Mouse (Mus musculus): ENCODE results near the gene E2f2. TPM values are rescaled to one million over a fixed set of nuclear protein-coding genes. Genes with fewer than 3 reads are reported as not detected.

The E2f2 gene
- polyA plus RNA-seq, 1 experiment from 2014 or later = 10.7 TPM

- H3K27ac ChIP-seq (replicated peaks) = no peak overlapping the region
- peaks cover 6% of the 10 kb centered on the region; the same call in 1 of the 2 replicates for H3K36me3 ChIP-seq
- WGBS = 85% methylated on average over 10 of the region's 10 CpGs
- no peak overlapping the region for H3K4me2 ChIP-seq (replicated peaks)
- no peaks in the 10 kb centered on the region for H3K4me1 ChIP-seq
- no peaks in the 10 kb centered on the region for H3K9me3 ChIP-seq
- ATAC-seq (ENCODE audit: low FRiP score, low read depth) = no peak
- H3K27me3 ChIP-seq = no peaks in the 10 kb centered on the region
- no peak overlapping the region for H3K4me3 ChIP-seq
- no peak overlapping the region for H3K9ac ChIP-seq (replicated peaks)
Observed at GRCm38 (mm10) chr4:136196201-136196600, 24.0 kb downstream of the E2f2 start.

- WGBS = 72% methylated on average over 7 of the region's 7 CpGs
- Histone ChIP-seq H3K36me3 (no peaks in the 10 kb centered on the region), H3K27ac (replicated peaks) (no peak overlapping the region)
Observed at GRCm38 (mm10) chr4:136198846-136199245, 26.7 kb downstream of the E2f2 start.

DNA sequence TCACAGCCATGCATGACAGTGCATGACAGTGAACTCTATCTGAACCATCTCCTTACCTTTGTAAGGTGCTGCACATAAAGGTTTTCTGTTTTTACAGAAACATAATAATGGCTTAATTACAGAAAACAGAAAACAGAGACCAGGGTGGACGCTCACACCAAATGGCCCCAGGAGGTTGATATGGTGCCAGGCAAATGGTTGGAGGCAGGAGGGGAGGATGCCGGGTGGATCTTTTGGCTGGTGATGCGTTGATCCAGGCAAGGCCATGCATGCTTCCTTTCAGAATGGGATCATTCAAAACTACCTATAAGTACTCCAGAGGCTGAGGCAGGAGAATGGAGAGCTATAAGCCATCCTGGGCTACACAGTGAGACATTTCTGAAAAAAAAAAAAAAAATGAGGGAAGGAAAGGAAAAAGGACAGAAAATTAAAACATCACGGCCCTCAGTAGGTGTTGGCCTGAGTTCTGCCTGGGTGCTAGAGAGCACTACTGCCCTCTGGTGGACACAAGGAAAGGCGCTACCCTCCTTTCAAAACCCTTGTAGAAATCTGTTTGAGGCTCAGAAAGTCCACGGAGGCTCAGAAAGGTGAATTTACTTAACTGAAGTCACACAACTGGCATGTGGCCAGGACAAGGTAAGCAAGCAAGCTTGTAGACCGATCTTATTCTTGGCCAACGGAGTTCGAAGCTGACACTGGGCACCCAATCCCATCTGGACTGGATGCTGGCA, 27.5 kb downstream of the E2f2 start:
- Histone ChIP-seq H3K9me3 (no peaks in the 10 kb centered on the region), H3K27me3 (peaks cover 13% of the 10 kb centered on the region; the same call in 1 of the 2 replicates), H3K36me3 (no peaks in the 10 kb centered on the region), H3K27ac (replicated peaks) (no peak overlapping the region), H3K4me2 (replicated peaks) (no peak overlapping the region), H3K9ac (replicated peaks) (no peak overlapping the region), H3K4me1 (no peaks in the 10 kb centered on the region), H3K4me3 (no peak overlapping the region)
- 38% methylated on average over 9 of the region's 9 CpGs for WGBS
- ATAC-seq (ENCODE audit: low FRiP score, low read depth) = no peak

More at GRCm38 (mm10) chr4:136198846-136199245, 26.7 kb downstream of the E2f2 start:
- H3K9me3 ChIP-seq = no peaks in the 10 kb centered on the region
- ATAC-seq (ENCODE audit: low FRiP score, low read depth) = no peak
- H3K4me2 ChIP-seq (replicated peaks) = no peak overlapping the region
- H3K4me1 ChIP-seq = no peaks in the 10 kb centered on the region
- no peak overlapping the region for H3K4me3 ChIP-seq
- peaks cover 5% of the 10 kb centered on the region; the same call in 1 of the 2 replicates for H3K27me3 ChIP-seq
- no peak overlapping the region for H3K9ac ChIP-seq (replicated peaks)

DNA sequence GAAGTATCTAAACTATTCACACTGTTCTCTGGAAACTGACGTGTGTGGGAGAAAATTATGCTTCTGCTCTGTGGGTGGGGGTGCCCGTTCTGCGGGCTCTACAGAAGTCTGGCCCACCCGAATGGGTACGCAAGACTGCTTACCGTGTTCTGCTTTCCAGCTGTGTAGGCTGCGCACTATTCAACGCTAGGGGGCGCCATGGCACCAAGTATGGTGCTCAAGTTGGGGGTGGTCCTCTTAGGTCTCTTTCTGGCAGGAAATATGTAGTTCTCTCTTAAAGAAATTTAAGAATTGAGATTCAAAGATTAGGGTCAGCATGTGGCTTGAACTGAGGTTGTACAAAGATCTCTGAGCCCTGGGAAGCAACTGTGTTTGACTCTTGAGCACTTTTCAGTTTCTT, 30.3 kb downstream of the E2f2 start:
- Histone ChIP-seq H3K27ac (replicated peaks) (no peak overlapping the region), H3K36me3 (no peaks in the 10 kb centered on the region), H3K9me3 (no peaks in the 10 kb centered on the region), H3K4me1 (peaks cover 18% of the 10 kb centered on the region), H3K27me3 (peaks cover 17% of the 10 kb centered on the region; the same call in 1 of the 2 replicates), H3K9ac (replicated peaks) (no peak overlapping the region), H3K4me2 (replicated peaks) (no peak overlapping the region), H3K4me3 (no peak overlapping the region)
- 2% methylated on average over 9 of the region's 9 CpGs for WGBS
- no peak for ATAC-seq (ENCODE audit: low FRiP score, low read depth)

DNA sequence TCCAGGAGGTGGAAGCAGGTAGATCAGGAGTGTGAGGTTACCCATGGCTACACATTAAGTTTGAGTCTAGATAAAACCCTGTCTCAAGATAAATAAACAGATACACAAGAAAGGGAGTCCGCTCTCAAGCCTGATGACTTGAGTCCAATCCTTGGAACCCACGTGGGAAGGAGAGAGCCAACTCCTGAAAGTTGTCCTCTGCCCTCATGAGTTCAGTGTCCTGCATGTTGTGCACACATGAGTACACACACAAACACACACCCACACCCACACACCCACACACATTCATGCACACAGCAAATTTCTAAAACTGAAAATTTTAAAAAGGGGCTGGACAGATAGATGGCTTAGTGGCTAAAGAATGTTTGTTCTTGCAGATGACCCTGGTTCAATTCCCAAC, 32.6 kb downstream of the E2f2 start:
- H3K9me3 ChIP-seq = no peaks in the 10 kb centered on the region
- peaks cover 22% of the 10 kb centered on the region; the same call in 1 of the 2 replicates for H3K27me3 ChIP-seq
- H3K4me1 ChIP-seq = peaks cover 21% of the 10 kb centered on the region
- H3K4me3 ChIP-seq = no peak overlapping the region
- no peak overlapping the region for H3K27ac ChIP-seq (replicated peaks)
- no peak overlapping the region for H3K9ac ChIP-seq (replicated peaks)
- WGBS = 82% methylated on average over 2 of the region's 2 CpGs
- no peak overlapping the region for H3K4me2 ChIP-seq (replicated peaks)
- no peaks in the 10 kb centered on the region for H3K36me3 ChIP-seq
- no peak for ATAC-seq (ENCODE audit: low FRiP score, low read depth)

GRCm38 (mm10) chr4:136206033-136206893, 34.1 kb downstream of the E2f2 start, which contains the start of gene Asap3:
TSS of gene Asap3 (plus strand) at chr4:136206365.
- peak within 1 kb of the TSS; percentile 96 for H3K4me2 ChIP-seq (replicated peaks)
- no peaks in the 10 kb centered on the region for H3K9me3 ChIP-seq
- H3K4me1 ChIP-seq = peaks cover 21% of the 10 kb centered on the region
- peak within 1 kb of the TSS; percentile 43 for H3K27ac ChIP-seq (replicated peaks)
- no peaks in the 10 kb centered on the region for H3K36me3 ChIP-seq
- WGBS = under 1% methylated on average over 51 of the region's 54 CpGs
- peak within 1 kb of the TSS; percentile 83 for H3K9ac ChIP-seq (replicated peaks)
- ATAC-seq (ENCODE audit: low FRiP score, low read depth) = peak; percentile 91
- peaks cover 22% of the 10 kb centered on the region; the same call in 1 of the 2 replicates for H3K27me3 ChIP-seq
- peak within 1 kb of the TSS; percentile 63 for H3K4me3 ChIP-seq

- H3K27ac ChIP-seq (replicated peaks) = no peak overlapping the region; the same call in 1 of the 2 replicates
- no peak for ATAC-seq (ENCODE audit: low FRiP score, low read depth)
Observed at GRCm38 (mm10) chr4:136206943-136207342, 34.7 kb downstream of the E2f2 start.

DNA sequence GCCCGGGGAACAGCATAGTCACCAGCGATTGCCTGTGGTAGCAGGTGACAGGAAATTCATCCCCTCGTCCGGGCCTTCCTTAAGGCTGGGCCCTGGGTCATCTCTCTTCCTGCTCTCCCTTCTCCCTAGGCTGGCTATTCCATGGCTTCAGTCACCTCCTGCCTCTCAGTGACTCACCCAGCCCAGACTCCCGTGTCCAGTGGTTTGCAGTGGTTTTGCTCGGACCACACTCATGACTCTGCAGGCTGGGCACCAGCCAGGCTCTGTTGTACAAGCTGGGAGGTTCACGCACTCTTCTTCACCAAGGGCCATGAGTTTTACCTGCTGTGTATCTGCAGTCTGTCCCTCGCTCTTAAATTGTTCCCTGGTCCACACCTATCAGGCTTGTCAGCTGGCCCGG, 38.7 kb downstream of the E2f2 start:
- ATAC-seq (ENCODE audit: low FRiP score, low read depth) = no peak
- WGBS = 83% methylated on average over 9 of the region's 9 CpGs
- no peaks in the 10 kb centered on the region for H3K36me3 ChIP-seq
- no peak overlapping the region for H3K4me3 ChIP-seq
- H3K9ac ChIP-seq (replicated peaks) = no peak overlapping the region
- H3K4me1 ChIP-seq = peaks cover 16% of the 10 kb centered on the region
- H3K27me3 ChIP-seq = peaks cover 9% of the 10 kb centered on the region; the same call in 1 of the 2 replicates
- H3K27ac ChIP-seq (replicated peaks) = no peak overlapping the region
- H3K9me3 ChIP-seq = no peaks in the 10 kb centered on the region
- no peak overlapping the region for H3K4me2 ChIP-seq (replicated peaks)

More at GRCm38 (mm10) chr4:136206943-136207342, 34.7 kb downstream of the E2f2 start:
- WGBS = 4% methylated on average over 6 of the region's 6 CpGs
- H3K27me3 ChIP-seq = peaks cover 22% of the 10 kb centered on the region; the same call in 1 of the 2 replicates
- no peaks in the 10 kb centered on the region for H3K9me3 ChIP-seq
- H3K4me1 ChIP-seq = peaks cover 21% of the 10 kb centered on the region
- H3K4me2 ChIP-seq (replicated peaks) = peak overlapping the region; percentile 96
- H3K9ac ChIP-seq (replicated peaks) = peak overlapping the region; percentile 83
- no peaks in the 10 kb centered on the region for H3K36me3 ChIP-seq
- peak overlapping the region; percentile 63 for H3K4me3 ChIP-seq

DNA sequence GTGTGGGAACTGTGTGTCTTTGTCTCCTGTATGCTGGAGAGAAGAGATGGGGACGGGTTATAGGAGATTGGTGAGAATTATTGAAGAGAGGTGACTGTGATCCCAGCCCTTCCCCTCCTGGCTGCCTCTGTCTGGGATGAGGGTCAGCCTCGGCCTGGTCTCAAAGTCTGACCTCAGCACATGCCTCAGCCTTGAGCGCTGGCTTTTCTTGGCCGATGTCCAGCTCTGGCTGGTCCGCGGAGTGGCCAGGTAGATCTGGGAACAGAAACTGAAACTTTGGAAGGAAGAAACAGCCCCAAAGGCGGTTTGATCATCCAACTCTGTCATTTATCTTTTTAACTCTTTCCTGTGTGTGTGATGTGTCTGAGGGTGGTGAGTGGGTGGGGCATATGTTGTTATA, 41.4 kb downstream of the E2f2 start:
- WGBS = 84% methylated on average over 7 of the region's 7 CpGs
- Histone ChIP-seq H3K4me3 (no peak overlapping the region), H3K27me3 (peaks cover 10% of the 10 kb centered on the region), H3K36me3 (no peaks in the 10 kb centered on the region), H3K9ac (replicated peaks) (no peak overlapping the region), H3K4me2 (replicated peaks) (no peak overlapping the region), H3K4me1 (peaks cover 9% of the 10 kb centered on the region), H3K9me3 (no peaks in the 10 kb centered on the region), H3K27ac (replicated peaks) (no peak overlapping the region)
- ATAC-seq (ENCODE audit: low FRiP score, low read depth) = no peak

DNA sequence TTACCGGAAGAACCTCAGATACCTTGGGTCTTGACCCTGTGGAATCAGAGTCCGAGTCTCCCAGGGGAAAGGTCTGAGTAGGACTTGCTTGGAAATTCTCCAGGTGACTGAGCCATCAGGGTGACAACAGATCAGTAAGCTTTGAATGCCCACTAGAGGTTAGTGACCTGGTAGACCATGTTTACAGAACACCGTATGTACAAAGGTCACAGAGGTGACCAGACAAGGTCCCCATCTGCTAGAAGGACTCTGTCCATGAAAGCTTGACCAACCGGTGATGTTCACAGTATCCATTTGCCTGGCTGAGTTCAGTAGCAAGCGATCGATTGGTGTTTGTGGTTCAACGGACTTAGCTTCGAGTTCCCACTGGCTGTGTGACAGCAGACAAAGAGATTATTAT, 42.6 kb downstream of the E2f2 start:
- Histone ChIP-seq H3K4me2 (replicated peaks) (no peak overlapping the region), H3K9me3 (no peaks in the 10 kb centered on the region), H3K27me3 (peaks cover 19% of the 10 kb centered on the region), H3K4me3 (no peak overlapping the region), H3K36me3 (no peaks in the 10 kb centered on the region), H3K4me1 (peaks cover 16% of the 10 kb centered on the region), H3K9ac (replicated peaks) (no peak overlapping the region), H3K27ac (replicated peaks) (no peak overlapping the region)
- 89% methylated on average over 8 of the region's 8 CpGs for WGBS
- no peak for ATAC-seq (ENCODE audit: low FRiP score, low read depth)

- no peak overlapping the region for H3K27ac ChIP-seq (replicated peaks)
- peaks cover 23% of the 10 kb centered on the region for H3K4me1 ChIP-seq
- H3K36me3 ChIP-seq = no peaks in the 10 kb centered on the region
- no peak overlapping the region for H3K4me2 ChIP-seq (replicated peaks)
- no peak for ATAC-seq (ENCODE audit: low FRiP score, low read depth)
- peaks cover 27% of the 10 kb centered on the region for H3K27me3 ChIP-seq
- no peaks in the 10 kb centered on the region for H3K9me3 ChIP-seq
- H3K4me3 ChIP-seq = no peak overlapping the region
- WGBS = 90% methylated on average over 8 of the region's 8 CpGs
- H3K9ac ChIP-seq (replicated peaks) = no peak overlapping the region
Observed at GRCm38 (mm10) chr4:136215576-136215975, 43.4 kb downstream of the E2f2 start.

- no peak overlapping the region for H3K9ac ChIP-seq (replicated peaks)
- H3K36me3 ChIP-seq = no peaks in the 10 kb centered on the region
- ATAC-seq (ENCODE audit: low FRiP score, low read depth) = no peak
- H3K9me3 ChIP-seq = no peaks in the 10 kb centered on the region
- H3K4me1 ChIP-seq = peaks cover 26% of the 10 kb centered on the region
- H3K4me2 ChIP-seq (replicated peaks) = no peak overlapping the region
- H3K4me3 ChIP-seq = no peak overlapping the region
- peaks cover 33% of the 10 kb centered on the region for H3K27me3 ChIP-seq
- 70% methylated on average over 10 of the region's 10 CpGs for WGBS
- H3K27ac ChIP-seq (replicated peaks) = no peak overlapping the region
Observed at GRCm38 (mm10) chr4:136217063-136217462, 44.9 kb downstream of the E2f2 start.

All from midbrain, embryonic 12.5 days (tissue).